Mouse (Mus musculus): ENCODE measurements around the gene Hacd4. TPM values are rescaled to one million over a fixed set of nuclear protein-coding genes. Genes with fewer than 3 reads are reported as not detected.

Hacd4 gene
- under 1 TPM; 0.13 to 0.42 TPM for polyA plus RNA-seq (2017; shearing (Covaris generic))

DNA sequence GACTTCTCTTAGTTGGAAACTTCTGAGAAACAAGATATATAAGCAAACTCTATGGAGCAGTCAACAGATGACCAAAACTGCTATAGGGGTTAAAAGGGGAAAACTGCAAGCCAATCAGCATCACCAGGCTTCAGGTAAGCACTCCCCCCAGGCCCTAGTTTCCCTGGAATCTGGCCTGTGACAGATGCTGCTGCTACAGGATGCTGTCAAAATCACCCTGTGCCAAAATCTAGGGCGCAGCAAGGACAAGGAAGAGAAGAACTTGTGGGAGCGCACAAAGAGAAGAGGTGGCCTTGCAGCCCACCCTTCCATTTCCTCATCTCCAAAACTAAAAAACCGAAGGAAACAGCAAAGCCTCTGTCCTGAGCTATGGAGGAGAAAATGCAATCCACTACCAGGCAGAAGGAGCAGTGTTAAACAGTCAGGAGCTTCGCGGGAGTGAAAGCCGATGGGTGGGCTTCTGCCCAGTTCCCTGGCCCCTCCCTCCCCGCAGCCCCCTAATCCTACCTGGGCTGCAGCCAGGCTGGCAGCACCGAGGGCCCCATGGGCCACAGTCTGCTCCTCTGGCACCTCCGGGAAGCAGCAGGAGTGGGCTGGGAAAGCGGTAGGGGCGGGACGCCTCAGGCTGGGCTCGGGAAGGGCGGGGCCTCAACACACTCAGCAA lies at the start of gene Hacd4:
Gene Hacd4 (minus strand): TSS at position 603 of the 664 bp plus-strand sequence.
- no peak for ATAC-seq

GRCm38 (mm10) chr4:88488107-88488506 lies 49.4 kb upstream of the Hacd4 start:
- ATAC-seq: no peak

DNA sequence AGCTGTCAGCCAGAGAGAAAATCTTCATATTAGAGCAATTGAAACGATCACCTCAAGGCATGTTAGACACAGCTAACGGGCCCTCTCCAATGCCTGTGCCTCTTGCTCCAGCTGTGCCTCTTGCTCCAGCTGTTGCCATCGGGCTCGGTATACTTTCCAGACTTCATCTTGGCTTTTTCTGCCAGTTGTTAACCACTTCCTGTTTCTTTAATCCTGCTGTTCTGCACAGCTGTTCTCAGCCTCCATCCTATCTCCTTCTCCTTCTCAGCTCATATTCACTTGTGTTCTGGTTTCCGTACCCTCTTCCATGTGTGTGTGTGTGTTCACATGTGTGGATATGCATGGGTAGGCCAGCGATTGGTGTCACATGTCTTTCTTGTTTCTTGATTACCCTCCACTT lies 41.4 kb upstream of the Hacd4 start:
- no peak for ATAC-seq

- ATAC-seq: no peak
Observed at GRCm38 (mm10) chr4:88478809-88479186, 40.1 kb upstream of the Hacd4 start.

GRCm38 (mm10) chr4:88478177-88478808 lies 39.6 kb upstream of the Hacd4 start:
- no peak for ATAC-seq

DNA sequence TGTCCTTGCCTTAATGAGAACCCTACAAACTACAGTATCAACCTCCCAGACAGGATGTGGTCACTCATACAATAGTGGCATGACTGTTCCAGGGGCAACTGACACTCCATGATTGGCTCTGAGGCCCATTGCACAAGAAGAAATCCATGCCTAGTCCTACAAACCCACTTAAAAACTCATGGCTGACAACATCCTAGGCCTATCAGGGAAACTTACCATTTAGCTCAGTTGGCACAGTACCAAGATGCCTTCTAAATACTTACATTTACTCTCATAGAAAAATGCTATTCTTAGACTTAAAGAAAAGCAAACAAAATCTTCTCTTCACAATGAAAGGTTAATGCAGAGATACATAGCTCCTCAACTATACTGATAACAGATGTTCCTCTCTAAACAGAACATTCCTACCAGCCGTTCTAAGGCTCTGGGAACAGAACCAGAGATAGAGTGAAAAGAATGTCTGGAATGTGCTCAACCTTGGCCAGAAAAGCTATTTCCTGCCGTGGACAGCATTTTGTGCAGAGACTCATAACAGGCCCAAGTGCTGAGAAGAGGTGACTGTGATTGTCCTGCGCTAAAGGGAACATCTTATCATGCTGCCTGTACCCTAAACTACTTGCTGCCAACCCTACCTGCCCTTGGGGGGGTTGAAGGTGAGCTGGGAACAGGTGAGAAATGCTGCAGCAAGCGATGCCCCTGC lies 37.9 kb upstream of the Hacd4 start:
- no peak for ATAC-seq

- no peak for ATAC-seq
Observed at GRCm38 (mm10) chr4:88476084-88476483, 37.4 kb upstream of the Hacd4 start.

DNA sequence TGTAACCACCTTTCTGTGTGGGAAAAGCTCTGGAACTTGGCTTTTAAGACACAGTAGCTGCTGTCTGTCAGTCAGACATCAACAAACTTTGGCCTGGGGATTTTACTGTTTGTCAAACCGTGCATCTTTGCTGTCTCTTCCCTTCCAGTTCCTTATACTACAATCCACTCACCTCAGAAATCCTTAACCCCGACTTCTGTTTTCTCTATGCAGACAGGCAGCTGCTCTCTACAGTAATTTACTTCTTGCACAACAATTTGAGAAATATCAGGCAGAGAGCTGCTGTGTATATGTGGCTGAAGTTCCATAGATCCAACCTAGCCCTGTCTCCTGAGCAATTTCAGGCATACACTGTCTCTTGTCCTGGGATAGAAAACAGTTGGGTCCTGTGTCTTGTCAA lies 32.8 kb upstream of the Hacd4 start:
- no peak for ATAC-seq

DNA sequence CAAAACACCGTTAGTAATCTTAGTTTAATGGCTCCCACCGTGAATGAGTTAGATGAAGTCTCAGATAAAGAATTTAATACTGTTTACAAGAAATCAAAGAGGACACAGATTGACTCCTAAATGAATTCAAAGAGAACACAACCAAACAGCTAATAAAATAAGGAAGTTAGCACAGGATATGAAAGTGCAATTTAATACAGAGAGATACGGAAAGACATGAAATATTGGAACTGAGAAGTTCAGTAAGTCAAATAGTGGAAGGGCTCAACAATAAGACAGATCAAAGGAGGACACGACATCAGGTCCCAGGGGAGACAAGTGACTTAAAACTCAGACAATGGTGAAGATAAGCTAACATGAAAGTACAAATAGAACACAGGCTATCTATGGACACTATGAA lies 25.8 kb upstream of the Hacd4 start:
- ATAC-seq: no peak

- ATAC-seq: no peak
Observed at GRCm38 (mm10) chr4:88462981-88463646, 24.4 kb upstream of the Hacd4 start.

- ATAC-seq: no peak
Observed at GRCm38 (mm10) chr4:88462501-88462900, 23.8 kb upstream of the Hacd4 start.

DNA sequence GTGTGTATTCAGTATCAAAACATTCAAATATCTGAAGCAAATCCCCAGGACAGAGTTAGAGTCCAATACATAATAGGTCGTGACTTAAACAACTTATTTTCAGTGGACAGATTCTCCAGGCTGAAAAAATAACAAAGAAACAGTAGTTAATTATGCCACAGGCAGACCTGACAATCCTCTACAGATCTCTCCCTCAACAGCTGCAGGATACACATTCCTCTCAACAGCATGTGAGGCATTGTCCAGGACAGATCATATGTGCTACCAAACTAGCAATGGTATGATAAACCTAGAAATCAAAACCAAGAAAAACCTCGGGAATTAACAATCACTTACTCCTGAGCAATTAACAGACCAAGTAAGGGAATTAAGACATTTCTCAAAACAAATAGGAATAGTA lies 22.6 kb upstream of the Hacd4 start:
- ATAC-seq: no peak

GRCm38 (mm10) chr4:88458673-88459072 lies 19.9 kb upstream of the Hacd4 start:
- ATAC-seq: no peak

DNA sequence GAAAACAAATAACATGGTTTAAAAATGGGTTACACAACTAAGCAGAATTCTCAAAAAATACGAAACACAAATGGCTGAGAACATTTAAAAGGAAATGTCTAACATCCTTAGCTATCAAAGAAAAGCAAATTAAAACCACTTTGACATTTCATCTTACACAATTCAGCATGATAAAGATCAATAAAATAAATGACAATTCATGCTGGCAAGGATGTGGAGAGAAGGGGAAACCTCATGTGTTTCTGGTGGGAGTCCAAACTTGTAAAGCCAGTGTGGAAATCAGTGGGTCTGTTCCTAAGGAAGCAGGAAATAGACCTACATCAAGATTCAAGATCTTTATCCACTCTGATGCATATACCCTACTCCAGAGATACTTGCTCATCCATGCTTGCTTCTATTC lies 19.4 kb upstream of the Hacd4 start:
- ATAC-seq: no peak

GRCm38 (mm10) chr4:88450087-88450765 lies 11.5 kb upstream of the Hacd4 start:
- ATAC-seq: peak; percentile 93

GRCm38 (mm10) chr4:88448976-88449375 lies 10.2 kb upstream of the Hacd4 start:
- ATAC-seq: no peak

- ATAC-seq: no peak
Observed at GRCm38 (mm10) chr4:88440814-88441213, 2.1 kb upstream of the Hacd4 start.

GRCm38 (mm10) chr4:88439669-88440123 lies 968 bp upstream of the Hacd4 start:
- no peak for ATAC-seq

- ATAC-seq: no peak
Observed at GRCm38 (mm10) chr4:88438990-88439329, 232 bp upstream of the Hacd4 start.

DNA sequence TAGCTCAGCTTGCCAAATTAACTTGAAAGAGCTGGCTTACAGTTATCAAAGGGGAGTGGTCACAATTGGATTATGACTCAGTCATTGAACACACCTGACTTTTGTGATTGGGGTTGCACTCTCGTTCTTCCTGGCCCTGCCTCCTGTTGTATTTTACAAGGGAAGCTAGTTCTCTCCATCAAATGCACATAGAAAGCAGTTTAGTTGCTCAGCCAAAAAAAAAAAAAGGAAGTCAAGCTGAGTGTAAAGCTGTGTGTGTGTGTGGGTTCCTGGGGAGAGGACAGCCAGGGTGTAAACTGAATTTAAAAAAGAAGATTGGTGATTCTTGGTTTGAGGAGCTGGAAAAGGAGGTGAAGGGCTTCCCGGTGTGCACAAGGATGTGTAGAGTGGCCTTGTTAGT lies 811 bp downstream of the Hacd4 start:
- ATAC-seq: no peak

GRCm38 (mm10) chr4:88437166-88437565 lies 1.6 kb downstream of the Hacd4 start:
- ATAC-seq: no peak

DNA sequence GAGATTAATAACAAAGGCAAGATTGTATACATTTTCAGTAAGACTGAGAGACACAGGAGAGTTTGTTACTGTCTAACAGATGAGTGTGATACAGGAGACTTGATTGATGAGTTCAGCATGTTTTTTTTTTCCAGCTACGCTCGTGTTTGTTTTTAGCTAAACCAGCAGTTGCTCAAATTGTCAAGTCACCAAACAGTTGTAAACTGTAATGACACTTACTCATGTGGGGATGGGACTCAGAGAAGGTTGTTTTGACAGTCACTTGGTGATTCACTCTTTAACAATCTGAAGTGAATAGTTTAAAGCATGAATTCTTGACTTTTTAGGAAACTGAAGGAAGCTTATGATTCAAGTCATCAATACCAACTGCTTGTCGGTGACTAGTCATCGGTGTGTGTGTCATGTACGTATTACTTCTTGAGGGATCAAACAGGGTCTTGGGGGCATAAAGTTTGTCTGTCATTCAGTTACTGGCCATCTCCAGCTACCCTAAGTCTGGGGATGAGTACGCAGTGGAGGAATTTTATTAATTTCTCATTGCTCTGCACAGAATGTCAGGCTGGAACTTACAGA lies 2.0 kb downstream of the Hacd4 start:
- no peak for ATAC-seq
